Mouse (Mus musculus) layer of hippocampus, adult 8-10 months (tissue): ENCODE measurements around the gene Nenf. TPM values are rescaled to one million over a fixed set of nuclear protein-coding genes. Genes with fewer than 3 reads are reported as not detected.

Experiments used
- total RNA-seq, 4 experiments: library from RNA; stranded (reverse); gene quantifications; 2 replicates each; pipeline ENCODE4 v1.2.4; 2022

The Nenf gene
- total RNA-seq, 4 experiments from 2014 or later: 57.8 to 80.1 (median 66.1) TPM

Other genes starting within 250 kb of the Nenf start
- 1 to 10 TPM in 3 of 4 experiments, not detected in 1; 1.6 to 3.9 (median 3.7) TPM for gene Batf3, start 220.3 kb downstream of the Nenf start, total RNA-seq
- not detected for gene Fam71a, start 153.4 kb downstream of the Nenf start, total RNA-seq
- 1 to 10 TPM in 3 of 4 experiments, under 1 TPM in 1; 0.80 to 7.7 (median 3.5) TPM for gene Atf3, start 100.2 kb downstream of the Nenf start, total RNA-seq
- 10 to 100 TPM in 3 of 4 experiments, 1 to 10 TPM in 1; 9.0 to 15.2 (median 11.7) TPM for gene Tmem206, start 7.7 kb upstream of the Nenf start, total RNA-seq
- gene Ppp2r5a, start 85.1 kb upstream of the Nenf start, total RNA-seq: 10 to 100 TPM; 65.1 to 76.6 (median 70.6) TPM